Mouse (Mus musculus) cerebellum, adult 2 months (tissue): ENCODE data around the gene Spns3. TPM values are rescaled to one million over a fixed set of nuclear protein-coding genes. Genes with fewer than 3 reads are reported as not detected.
A peak's percentile ranks its signal among the peaks of the same experiment; 100 is the strongest.

Source experiments
- DNase-seq, 2 experiments: peaks; one replicate each; pipeline ENCODE4 v3.0.0; 2021
- H3K27ac ChIP-seq: fragments of 200-500 bp; 2 replicates; pipeline ENCODE4 v1.5.1; 2012; ENCODE audit warnings: low read length, control low read depth, inconsistent platforms; ENCODE audit not compliant: insufficient read depth
- H3K27me3 ChIP-seq: fragments of 200-500 bp; 2 replicates; pipeline ENCODE4 v1.6.1; 2012; ENCODE audit warnings: inconsistent platforms, mild to moderate bottlenecking, low read length, moderate library complexity; ENCODE audit not compliant: control insufficient read depth, insufficient read depth
- H3K4me1 ChIP-seq: fragments of 200-500 bp; 2 replicates; pipeline ENCODE4 v1.6.1; 2011; ENCODE audit warnings: low read length; ENCODE audit not compliant: control insufficient read depth, insufficient read depth
- H3K4me3 ChIP-seq: fragments of 200-500 bp; replicated peaks from 2 replicates; pipeline ENCODE3; 2011; ENCODE audit warnings: mild to moderate bottlenecking, low read depth, low read length, control low read depth; ENCODE audit not compliant: insufficient read depth
- CTCF ChIP-seq: fragments of 200-500 bp; IDR thresholded peaks from 2 replicates; pipeline ENCODE4 v1.5.1; 2011; ENCODE audit warnings: low read depth, mild to moderate bottlenecking, control low read depth, low read length, moderate library complexity, borderline replicate concordance; ENCODE audit not compliant: insufficient read depth
- POLR2A ChIP-seq: fragments of 200-500 bp; IDR thresholded peaks from 2 replicates; pipeline ENCODE4 v1.6.1; 2011; ENCODE audit warnings: low read length, control low read depth, borderline replicate concordance; ENCODE audit not compliant: insufficient read depth
- WGBS: fragments of 180-500 bp; shearing (Covaris S2); methylation state at CpG from one replicate; pipeline ENCODE4 v1.1.7; 2018; 5-methylcytosine and 5-hydroxymethylcytosine counted together
- polyA plus RNA-seq: library from polyadenylated mRNA; depleted of rRNA; stranded (reverse); fragments of >200 nt; gene quantifications from 2 replicates; pipeline ENCODE4 v1.2.3, GENCODE M21; 2012

The Spns3 gene
- polyA plus RNA-seq, 1 experiment: 0.84 TPM

- H3K4me3 ChIP-seq: no peak overlapping the region
- TF ChIP-seq CTCF (no peak), POLR2A (no peak)
- H3K27me3 ChIP-seq: no peaks in the 10 kb centered on the region
- H3K4me1 ChIP-seq: peaks cover 11% of the 10 kb centered on the region
- H3K27ac ChIP-seq: no peak overlapping the region
- 32% methylated on average over 8 of the region's 8 CpGs for whole genome bisulfite sequencing
- peak; percentile 34 to 52 for DNase-seq
Observed at GRCm38 (mm10) chr11:72581609-72582447, 31.5 kb upstream of the Spns3 start.

- Histone ChIP-seq H3K27me3 (no peaks in the 10 kb centered on the region), H3K4me1 (peaks cover 11% of the 10 kb centered on the region), H3K4me3 (no peak overlapping the region), H3K27ac (no peak overlapping the region)
- no peak for DNase-seq
- no peak for TF ChIP-seq CTCF
- no peak for TF ChIP-seq POLR2A
- 89% methylated on average over 4 of the region's 4 CpGs for WGBS
Observed at GRCm38 (mm10) chr11:72578471-72578870, 28.2 kb upstream of the Spns3 start.

GRCm38 (mm10) chr11:72576466-72577351, 26.4 kb upstream of the Spns3 start:
- H3K4me1 ChIP-seq: peaks cover 4% of the 10 kb centered on the region
- WGBS: 4% methylated on average over 24 of the region's 24 CpGs
- H3K27me3 ChIP-seq: no peaks in the 10 kb centered on the region
- H3K27ac ChIP-seq: no peak overlapping the region
- peak; percentile 72 to 77 for DNase-seq
- TF ChIP-seq POLR2A (no peak), CTCF (no peak)
- peak overlapping the region; percentile 11 for H3K4me3 ChIP-seq

GRCm38 (mm10) chr11:72576111-72576465, 25.8 kb upstream of the Spns3 start:
- Histone ChIP-seq H3K27ac (no peak overlapping the region), H3K27me3 (no peaks in the 10 kb centered on the region), H3K4me1 (no peaks in the 10 kb centered on the region; the same call in 1 of the 2 replicates), H3K4me3 (peak overlapping the region; percentile 11)
- DNase-seq: no peak
- 19% methylated on average over 7 of the region's 7 CpGs for WGBS
- TF ChIP-seq POLR2A (no peak), CTCF (no peak)

GRCm38 (mm10) chr11:72573819-72574218, 23.5 kb upstream of the Spns3 start:
- no peaks in the 10 kb centered on the region for H3K27me3 ChIP-seq
- DNase-seq: no peak
- 93% methylated on average over 1 of the region's 1 CpGs for WGBS
- H3K27ac ChIP-seq: no peak overlapping the region
- no peaks in the 10 kb centered on the region; the same call in 1 of the 2 replicates for H3K4me1 ChIP-seq
- H3K4me3 ChIP-seq: no peak overlapping the region
- TF ChIP-seq CTCF (peak; percentile 25; the same call in 1 of the 2 replicates), POLR2A (no peak)

- WGBS: 3% methylated on average over 18 of the region's 18 CpGs
- TF ChIP-seq POLR2A (no peak), CTCF (peak; percentile 77)
- DNase-seq: peak; percentile 80 to 85
- peak overlapping the region; percentile 29 for H3K4me3 ChIP-seq
- H3K4me1 ChIP-seq: no peaks in the 10 kb centered on the region
- H3K27ac ChIP-seq: no peak overlapping the region
- no peaks in the 10 kb centered on the region for H3K27me3 ChIP-seq
Observed at GRCm38 (mm10) chr11:72570319-72570979, 20.1 kb upstream of the Spns3 start.

- no peak overlapping the region for H3K4me3 ChIP-seq
- H3K27me3 ChIP-seq: no peaks in the 10 kb centered on the region
- H3K27ac ChIP-seq: no peak overlapping the region
- DNase-seq: no peak
- 78% methylated on average over 11 of the region's 11 CpGs for WGBS
- TF ChIP-seq POLR2A (no peak), CTCF (no peak)
- H3K4me1 ChIP-seq: no peaks in the 10 kb centered on the region
Observed at GRCm38 (mm10) chr11:72569671-72570318, 19.5 kb upstream of the Spns3 start.
